Mouse (Mus musculus) bone marrow macrophage, adult 2 months (primary cell): ENCODE results near the gene Dusp3.

Experiments used
- CTCF ChIP-seq: IDR thresholded peaks from 2 replicates; pipeline ENCODE4 v1.5.1; 2012; ENCODE audit warnings: low read depth, mild to moderate bottlenecking, low read length, moderate library complexity
- POLR2A ChIP-seq: IDR thresholded peaks from 2 replicates; pipeline ENCODE4 v1.6.1; 2012; ENCODE audit warnings: mild to moderate bottlenecking, low read depth, low read length, borderline replicate concordance

GRCm38 (mm10) chr11:102013201-102013600 lies 26.4 kb upstream of the Dusp3 start:
- no peak for TF ChIP-seq POLR2A
- no peak for TF ChIP-seq CTCF
